Mouse (Mus musculus) liver, adult 2 months (tissue): ENCODE results near the gene Olfr1216.

Experiments
- CTCF ChIP-seq: fragments of 200-500 bp; IDR thresholded peaks from 2 replicates; pipeline ENCODE4 v1.5.1; 2011; ENCODE audit warnings: low read depth, low read length, control low read depth
- POLR2A ChIP-seq: fragments of 200-500 bp; IDR thresholded peaks from 2 replicates; pipeline ENCODE4 v1.6.1; 2011; ENCODE audit warnings: low read length, control low read depth; ENCODE audit not compliant: insufficient read depth; ENCODE audit errors: extremely low read depth

- TF ChIP-seq CTCF (no peak), POLR2A (no peak)
Measured at GRCm38 (mm10) chr2:89006873-89007272, 11.3 kb downstream of the Olfr1216 start, which contains the start of gene Olfr1215.
